Mouse (Mus musculus) left cerebral cortex, postnatal 25 days (tissue): ENCODE measurements around the gene Runx2. TPM values are rescaled to one million over a fixed set of nuclear protein-coding genes. Genes with fewer than 3 reads are reported as not detected.

ENCODE experiments used
- DNase-seq, 2 experiments: peaks; one replicate each; pipeline ENCODE4 v3.0.0; 2022; ENCODE audit warnings: low spot score in 2 of 2, mixed read lengths in 1 of 2
- intact Hi-C: fragments of 180-260 bp; cut with DNase I; formaldehyde crosslinking; loops from one replicate; pipeline ENCODE4 v1.15.1; 2025
- total RNA-seq, 2 experiments: library from RNA; stranded (reverse); gene quantifications; 2 replicates each; pipeline ENCODE4 v1.2.3; 2021

Runx2 gene
- total RNA-seq, 2 experiments from 2014 or later = 7.9 to 8.9 TPM

GRCm38 (mm10) chr17:44565884-44566515, 248.6 kb downstream of the Runx2 start:
- DNase-seq = no peak
- intact Hi-C loops = no loop called here

GRCm38 (mm10) chr17:44565311-44565831, 249.2 kb downstream of the Runx2 start:
- peak; percentile 8 to 28 for DNase-seq
- intact Hi-C loops = no loop called here

- intact Hi-C loops = no loop called here
- no peak for DNase-seq
Observed at GRCm38 (mm10) chr17:44564611-44565198, 249.9 kb downstream of the Runx2 start.

- DNase-seq = no peak
- intact Hi-C loops = no loop called here
Observed at GRCm38 (mm10) chr17:44560016-44560415, 254.6 kb downstream of the Runx2 start.

DNA sequence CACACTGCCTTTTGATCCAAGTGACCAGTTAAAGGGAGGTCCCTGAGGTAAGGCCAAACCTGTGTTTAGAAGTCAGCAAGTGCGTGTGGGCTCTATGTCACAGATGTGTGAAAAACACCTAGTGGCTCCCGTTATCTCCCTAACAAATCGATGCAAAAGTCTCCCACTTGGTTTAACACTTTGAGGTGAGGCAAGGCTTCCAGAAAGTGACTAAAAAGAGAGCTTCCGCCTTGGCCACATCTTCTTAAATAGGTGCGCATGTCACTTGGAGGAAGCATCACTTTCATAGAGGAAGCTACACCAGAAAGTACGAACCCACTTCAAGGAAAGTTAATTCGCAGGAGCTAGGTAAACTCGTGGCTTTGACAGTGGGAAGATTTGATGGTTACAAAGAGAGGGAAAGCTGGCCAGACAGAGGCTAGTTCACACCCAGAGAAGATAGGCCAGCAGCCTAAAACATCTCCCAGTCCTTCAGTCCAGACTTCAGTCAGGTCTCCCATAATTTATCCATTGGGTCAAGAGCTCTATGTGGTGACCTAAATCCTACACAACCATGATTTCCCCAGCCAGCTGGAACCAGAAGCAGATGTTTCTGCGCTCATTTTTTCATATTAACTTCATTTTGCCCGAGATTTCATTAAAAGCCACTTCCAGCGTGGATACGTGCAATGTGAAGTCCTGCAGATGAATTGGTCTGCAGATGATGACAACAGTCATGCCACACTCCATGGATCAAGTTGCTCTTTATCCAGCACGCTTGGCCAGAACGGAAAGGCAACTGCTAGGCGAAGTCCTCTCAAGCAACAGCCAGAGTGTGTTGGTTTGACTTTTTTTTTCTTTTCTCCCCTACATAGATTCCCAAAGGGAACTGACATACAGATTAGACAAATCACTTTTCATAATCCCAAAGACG, 257.1 kb downstream of the Runx2 start:
- intact Hi-C loops = no loop called here
- DNase-seq = no peak

DNA sequence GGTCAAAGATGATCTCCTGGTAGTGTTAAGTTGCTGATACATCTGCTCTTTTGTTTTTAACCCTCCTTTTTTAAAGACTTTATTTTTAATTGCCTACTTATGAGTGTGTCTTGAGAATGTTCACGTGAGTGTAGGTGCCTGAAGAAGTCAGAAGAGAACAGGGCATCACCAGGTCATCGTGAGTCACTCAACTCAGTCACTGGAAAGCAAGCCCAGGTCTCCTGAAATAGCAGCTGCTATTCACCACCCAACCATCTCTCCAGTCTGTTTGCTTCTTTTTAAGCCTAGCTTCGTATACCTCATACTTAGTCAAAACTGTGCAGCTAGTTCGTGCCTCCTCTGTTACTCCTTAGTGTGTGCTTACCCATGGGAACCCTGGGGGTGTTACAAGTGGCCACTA, 259.7 kb downstream of the Runx2 start:
- no peak for DNase-seq
- intact Hi-C loops = no loop called here

GRCm38 (mm10) chr17:44549551-44549950, 265.0 kb downstream of the Runx2 start:
- intact Hi-C loops = no loop called here
- peak in 1 of 2 experiments; percentile 28 for DNase-seq

- DNase-seq = no peak
- intact Hi-C loops = no loop called here
Observed at GRCm38 (mm10) chr17:44547922-44548321, 266.7 kb downstream of the Runx2 start.

DNA sequence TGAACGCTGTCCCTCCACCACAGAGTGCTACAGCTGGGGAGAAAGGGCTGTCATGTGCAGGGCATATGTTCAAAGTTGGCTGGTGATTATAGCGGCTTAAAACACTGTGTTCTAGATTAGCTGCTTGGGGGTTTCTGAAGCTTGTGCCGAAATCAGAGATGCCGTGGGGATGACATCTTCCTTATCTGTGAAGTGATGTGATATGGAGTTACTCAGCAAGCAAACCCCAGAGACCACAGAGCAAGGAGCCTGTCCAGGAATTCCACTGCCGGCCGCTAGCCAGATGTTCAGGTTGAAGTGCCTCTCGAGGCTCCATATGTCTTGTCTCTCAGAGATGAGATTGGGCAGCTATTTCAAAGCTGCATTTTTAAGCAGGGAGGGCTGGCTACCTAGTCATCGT, 267.8 kb downstream of the Runx2 start:
- DNase-seq = no peak
- intact Hi-C loops = no loop called here

GRCm38 (mm10) chr17:44545141-44545813, 269.3 kb downstream of the Runx2 start:
- no peak for DNase-seq
- intact Hi-C loops = no loop called here

GRCm38 (mm10) chr17:44542706-44543105, 271.9 kb downstream of the Runx2 start:
- DNase-seq = no peak
- intact Hi-C loops = no loop called here

GRCm38 (mm10) chr17:44540699-44541098, 273.9 kb downstream of the Runx2 start:
- intact Hi-C loops = no loop called here
- DNase-seq = no peak

GRCm38 (mm10) chr17:44538921-44539320, 275.7 kb downstream of the Runx2 start:
- intact Hi-C loops = no loop called here
- DNase-seq = peak; percentile 28 to 72

DNA sequence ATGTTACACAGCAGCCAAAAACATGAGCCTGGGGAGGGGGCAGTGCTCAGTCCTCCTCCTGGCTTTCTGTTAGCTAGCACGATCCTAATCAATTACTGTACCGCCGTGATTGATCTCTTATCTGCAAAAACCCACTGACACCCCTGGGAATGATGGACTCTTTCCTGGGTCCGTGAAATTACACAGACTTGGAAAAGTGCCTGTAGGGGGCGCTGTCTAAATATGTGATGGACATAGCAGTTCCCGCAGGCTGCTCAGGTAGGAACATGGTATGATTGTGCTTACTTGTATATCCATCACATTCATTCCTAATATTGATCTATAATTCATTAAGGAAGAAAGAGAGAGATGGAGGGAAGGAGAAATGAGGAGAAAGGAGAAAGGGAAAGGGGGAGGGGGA, 284.6 kb downstream of the Runx2 start:
- no peak for DNase-seq

DNA sequence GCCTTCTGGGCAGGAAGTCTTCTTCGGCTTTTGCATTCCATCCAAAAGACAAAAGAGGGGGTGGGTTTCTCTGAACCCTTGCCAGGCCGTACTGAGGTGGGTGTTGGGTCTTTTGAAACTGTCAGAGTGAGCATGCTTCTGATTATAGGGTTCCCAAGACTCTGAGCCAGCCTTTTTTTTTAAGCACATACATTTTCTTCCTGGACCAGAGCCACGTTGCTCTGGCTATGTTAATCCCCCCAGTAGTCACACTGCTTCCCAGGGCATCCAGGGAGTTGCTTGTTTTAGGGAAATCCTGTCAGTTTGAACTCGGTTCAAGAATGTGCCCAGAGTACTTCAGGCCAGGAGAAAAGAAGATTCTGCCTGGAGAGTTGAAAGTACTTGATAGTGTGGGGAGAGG, 286.0 kb downstream of the Runx2 start:
- intact Hi-C loops = no loop called here
- DNase-seq = no peak

More for the DNA sequence above, 284.6 kb downstream of the Runx2 start:
- intact Hi-C loops = no loop called here

DNA sequence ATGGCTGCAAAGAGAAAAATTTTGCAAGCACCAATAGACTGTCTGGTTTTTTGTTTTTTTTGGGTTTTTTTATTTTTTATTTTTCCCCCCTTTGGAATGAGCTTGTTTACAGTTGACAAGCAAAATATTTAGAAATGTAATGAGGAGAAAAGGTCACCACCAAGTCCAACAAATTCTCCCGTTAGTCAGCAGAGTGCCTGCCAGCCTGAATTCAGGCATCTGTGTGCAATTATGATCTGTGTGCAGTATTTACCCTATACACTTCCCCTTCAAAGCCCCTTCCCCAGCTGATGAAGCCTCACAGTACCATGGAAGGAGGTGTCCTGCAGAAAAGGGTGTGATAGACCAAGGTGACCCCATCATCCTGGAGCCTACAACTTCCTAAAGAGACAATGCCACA, 290.5 kb downstream of the Runx2 start:
- intact Hi-C loops = loop anchor here (5.0 kb wide), 2 partner anchors 88 to 213 kb away; no protein-coding TSS in a partner anchor
- no peak for DNase-seq

DNA sequence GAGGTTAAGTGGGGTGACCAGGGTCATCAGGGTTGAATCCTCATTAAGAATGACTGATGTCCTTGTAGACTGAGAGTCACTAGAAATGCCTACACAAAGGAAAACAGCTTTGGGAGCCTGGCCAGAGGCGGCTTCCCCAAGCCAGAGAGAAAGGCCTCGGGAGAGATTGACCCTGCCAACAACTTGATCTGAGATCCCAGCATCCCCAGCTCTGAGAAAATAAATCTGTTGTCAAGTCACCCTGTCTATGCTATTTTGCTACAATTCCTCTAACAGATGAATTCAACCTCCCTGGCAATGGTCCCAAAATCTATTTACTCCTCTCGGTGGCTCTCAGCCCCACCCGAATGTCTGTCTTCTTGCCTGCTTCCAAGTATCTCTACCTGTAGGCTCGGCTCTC, 291.7 kb downstream of the Runx2 start:
- DNase-seq = no peak
- intact Hi-C loops = loop anchor here (5.0 kb wide), 2 partner anchors 89 to 214 kb away; no protein-coding TSS in a partner anchor

- intact Hi-C loops = loop anchor here (5.0 kb wide), 2 partner anchors 92 to 217 kb away; no protein-coding TSS in a partner anchor
- DNase-seq = peak; percentile 47 to 55
Observed at GRCm38 (mm10) chr17:44520122-44521075, 294.2 kb downstream of the Runx2 start.

GRCm38 (mm10) chr17:44519356-44519755, 295.2 kb downstream of the Runx2 start:
- intact Hi-C loops = no loop called here
- no peak for DNase-seq
